Mouse (Mus musculus) spleen, adult 2 months (tissue): ENCODE measurements at regions not wholly inside any gene's neighbourhood (a gene's known extent, or its start where the extent isn't known, plus 50 kb on each side); places are given as distances from the start of the nearest gene placed in this dataset.

Experiments
- CTCF ChIP-seq: fragments of 200-500 bp; IDR thresholded peaks from 2 replicates; pipeline ENCODE4 v1.5.1; 2011; ENCODE audit warnings: mild to moderate bottlenecking, inconsistent platforms; ENCODE audit not compliant: insufficient read depth, insufficient read length, insufficient replicate concordance; ENCODE audit errors: extremely low read depth
- POLR2A ChIP-seq: fragments of 200-500 bp; IDR thresholded peaks from 2 replicates; pipeline ENCODE4 v1.6.1; 2011; ENCODE audit warnings: low read depth, low read length, inconsistent platforms

DNA sequence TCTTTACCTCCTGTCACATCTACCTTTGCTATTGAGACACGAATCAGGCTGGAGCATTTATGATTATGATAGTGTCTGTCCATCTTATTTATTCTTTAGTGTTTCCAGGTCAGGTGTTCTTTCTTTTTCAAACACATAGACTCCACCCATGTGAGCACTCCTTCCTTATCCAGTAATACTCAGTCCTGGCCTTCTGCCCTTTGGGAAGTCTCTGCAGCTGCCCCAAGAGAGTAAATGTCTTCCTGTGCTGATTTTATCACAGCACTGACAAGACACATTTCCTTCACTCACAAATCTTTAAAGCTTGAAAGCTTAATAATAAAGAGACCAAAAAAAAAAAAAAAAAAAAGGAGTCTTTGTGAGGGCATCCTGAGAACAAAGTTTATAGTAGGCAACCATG is 153.3 kb upstream of the Nampt start:
- TF ChIP-seq CTCF: no peak
- TF ChIP-seq POLR2A: no peak
